Mouse (Mus musculus) heart, embryonic 16.5 days (tissue): Measurements from ENCODE around the gene Fes. TPM values are rescaled to one million over a fixed set of nuclear protein-coding genes. Genes with fewer than 3 reads are reported as not detected.

Experiments used
- ATAC-seq: fragments of 200-750 bp; cut with Nextera tagmentation; replicated peaks from 2 replicates; pipeline ENCODE4 v1.8.0; 2017; ENCODE audit warnings: moderate number of reproducible peaks; ENCODE audit not compliant: insufficient read depth, low FRiP score; ENCODE audit errors: extremely low read depth
- H3K27ac ChIP-seq: fragments of 300-500 bp; sonication (generic); 2 replicates; pipeline ENCODE4 v1.5.1; 2014; ENCODE audit warnings: mild to moderate bottlenecking, low read length, control low read depth, moderate library complexity
- H3K27me3 ChIP-seq: fragments of 300-500 bp; sonication (generic); 2 replicates; pipeline ENCODE4 v1.6.1; 2014; ENCODE audit warnings: low read length, mixed read lengths; ENCODE audit not compliant: control insufficient read depth, insufficient read depth
- H3K36me3 ChIP-seq: fragments of 300-500 bp; sonication (generic); 2 replicates; pipeline ENCODE4 v1.6.1; 2014; ENCODE audit not compliant: control insufficient read depth, insufficient read depth
- H3K4me1 ChIP-seq: fragments of 300-500 bp; sonication (generic); 2 replicates; pipeline ENCODE4 v1.6.1; 2014; ENCODE audit warnings: low read length, mixed read lengths; ENCODE audit not compliant: control insufficient read depth, insufficient read depth
- H3K4me2 ChIP-seq: fragments of 300-500 bp; sonication (generic); 2 replicates; pipeline ENCODE4 v1.6.1; 2014; ENCODE audit warnings: low read depth, mild to moderate bottlenecking, control low read depth, low read length
- H3K4me3 ChIP-seq: fragments of 300-500 bp; sonication (generic); 2 replicates; pipeline ENCODE4 v1.5.1; 2014; ENCODE audit warnings: mild to moderate bottlenecking, control low read depth, low read length
- H3K9ac ChIP-seq: fragments of 300-500 bp; sonication (generic); 2 replicates; pipeline ENCODE4 v1.6.1; 2014; ENCODE audit warnings: low read length, control low read depth
- H3K9me3 ChIP-seq: fragments of 300-500 bp; sonication (generic); replicated peaks from 2 replicates; pipeline ENCODE4 v1.6.1; 2016; ENCODE audit warnings: low read length; ENCODE audit not compliant: control insufficient read depth
- WGBS: fragments of 180-500 bp; shearing (Covaris S2); extraction: QIAGEN DNeasy Blood & Tissue Kit; methylation state at CpG from one replicate; pipeline ENCODE4 v1.1.7; 2014; 5-methylcytosine and 5-hydroxymethylcytosine counted together
- polyA plus RNA-seq: library from polyadenylated mRNA; unstranded; fragments of >200 nt; fragmentation: Nextera tagmentation; extraction: Ambion mirVana; gene quantifications from 2 replicates; pipeline ENCODE4 v1.2.1, GENCODE M21; 2015

Fes gene
- polyA plus RNA-seq, 1 experiment from 2014 or later = 14.1 TPM

DNA sequence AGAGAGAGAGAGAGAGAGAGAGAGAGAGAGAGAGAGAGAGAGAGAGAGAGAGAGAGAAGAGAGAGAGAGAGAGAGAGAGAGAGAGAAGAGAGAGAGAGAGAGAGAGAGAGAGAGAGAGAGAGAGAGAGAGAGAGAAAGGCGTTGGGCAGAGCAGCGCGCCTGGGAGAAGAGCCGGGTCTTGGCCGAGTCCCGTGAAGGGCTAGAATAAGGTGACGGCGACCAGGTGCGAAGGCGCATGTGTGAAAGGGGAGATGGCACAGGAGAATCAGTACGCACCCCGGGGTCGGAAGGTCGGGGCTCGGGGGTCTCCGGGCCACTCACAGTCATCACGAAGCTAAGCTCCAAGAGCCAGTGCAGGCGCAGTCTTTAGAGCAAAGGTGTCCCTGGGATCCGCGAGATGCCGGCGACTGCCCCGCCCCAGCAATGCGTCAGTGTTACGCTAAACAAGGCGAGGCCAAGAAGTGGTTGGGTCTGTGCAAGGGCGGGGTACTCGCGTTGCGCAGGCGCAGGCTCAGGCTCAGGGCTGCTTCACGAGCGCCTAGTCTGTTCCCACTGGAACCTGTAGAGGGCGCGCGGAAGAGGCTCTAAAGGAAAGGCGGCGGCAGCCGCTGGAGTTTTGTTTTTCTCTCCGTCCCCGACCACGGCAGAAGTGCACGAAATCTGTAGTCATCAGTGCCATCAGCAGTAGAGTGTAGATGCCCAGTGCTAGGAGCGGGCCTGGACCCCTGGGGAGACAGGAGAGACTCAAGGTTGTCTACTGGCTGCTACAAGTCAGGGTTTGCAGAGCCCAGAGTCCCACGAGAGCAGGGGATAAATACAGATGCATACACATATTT lies 47.7 kb downstream of the Fes start:
- ATAC-seq = peak; percentile 97
- Histone ChIP-seq H3K27ac (peak overlapping the region; percentile 88), H3K36me3 (peaks cover 18% of the 10 kb centered on the region), H3K9me3 (no peaks in the 10 kb centered on the region), H3K9ac (peak overlapping the region; percentile 76), H3K27me3 (peaks cover 2% of the 10 kb centered on the region; the same call in 1 of the 2 replicates), H3K4me1 (peaks cover 26% of the 10 kb centered on the region), H3K4me3 (peak overlapping the region; percentile 77), H3K4me2 (peak overlapping the region; percentile 66)
- under 1% methylated on average over 45 of the region's 45 CpGs for WGBS

DNA sequence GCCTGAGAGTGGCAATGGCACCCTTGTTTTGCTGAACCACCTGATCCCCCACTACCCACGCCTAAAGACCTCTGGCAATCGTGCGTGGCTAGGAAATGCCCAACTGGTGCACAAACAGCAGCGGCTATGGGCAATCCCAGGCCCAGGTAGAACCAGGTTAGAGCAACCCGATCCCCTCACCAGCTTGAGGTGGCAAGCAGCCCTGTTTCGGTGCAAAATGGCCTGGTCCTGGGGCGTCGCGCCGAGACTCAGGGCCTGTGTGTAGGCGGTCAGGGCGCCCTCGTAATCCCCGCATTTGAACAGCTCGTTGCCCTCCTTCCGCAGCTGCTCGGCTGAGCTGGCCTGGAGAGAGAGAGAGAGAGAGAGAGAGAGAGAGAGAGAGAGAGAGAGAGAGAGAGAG lies 48.4 kb downstream of the Fes start:
- Histone ChIP-seq H3K4me1 (peaks cover 26% of the 10 kb centered on the region), H3K36me3 (peaks cover 23% of the 10 kb centered on the region), H3K4me2 (peak overlapping the region; percentile 66), H3K9me3 (no peaks in the 10 kb centered on the region), H3K27ac (no peak overlapping the region), H3K4me3 (peak overlapping the region; percentile 77), H3K27me3 (peaks cover 2% of the 10 kb centered on the region; the same call in 1 of the 2 replicates), H3K9ac (peak overlapping the region; percentile 67)
- 9% methylated on average over 17 of the region's 17 CpGs for WGBS
- ATAC-seq = no peak

DNA sequence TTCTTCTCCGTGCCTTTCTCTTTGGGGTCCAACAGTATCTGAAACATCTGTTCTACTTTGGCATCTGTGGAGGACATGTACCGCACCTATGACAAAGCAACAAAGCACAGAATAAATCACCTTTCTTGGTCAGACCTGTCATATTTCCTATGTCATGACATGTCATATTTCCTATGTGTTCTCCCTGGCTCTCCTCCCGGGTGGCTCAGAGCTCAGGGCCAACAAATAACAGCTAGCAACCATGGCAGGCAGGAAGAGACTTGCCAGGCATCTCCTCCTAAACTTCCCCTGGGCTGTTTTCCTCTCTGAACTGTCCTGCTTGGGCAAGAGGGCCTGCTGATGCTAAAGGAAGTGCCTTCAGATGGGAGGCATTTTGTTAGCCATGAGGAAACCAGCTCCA lies 50.8 kb downstream of the Fes start:
- 83% methylated on average over 3 of the region's 3 CpGs for WGBS

DNA sequence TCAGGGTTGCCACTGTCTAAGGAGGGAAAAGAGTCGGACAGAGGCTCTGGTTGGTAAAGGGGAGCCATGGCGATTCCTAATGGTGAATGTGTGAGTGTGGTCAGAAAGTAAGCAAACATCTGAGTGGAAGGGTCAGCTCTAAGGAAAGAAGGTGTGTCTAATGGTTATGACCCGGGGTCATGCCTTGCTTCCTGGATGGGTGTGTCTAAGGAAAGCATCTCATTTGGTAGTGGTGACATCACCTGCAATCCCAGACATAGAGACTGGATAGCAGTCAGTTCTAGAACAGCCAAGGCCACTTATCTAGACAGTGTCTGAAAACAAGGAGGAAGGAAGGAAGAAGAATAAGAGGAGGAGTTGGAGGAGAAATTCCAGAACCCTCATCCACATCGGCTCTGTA lies 52.9 kb downstream of the Fes start:
- no peaks in the 10 kb centered on the region for H3K27me3 ChIP-seq
- H3K9ac ChIP-seq = no peak overlapping the region
- ATAC-seq = no peak
- H3K4me2 ChIP-seq = no peak overlapping the region
- no peaks in the 10 kb centered on the region for H3K9me3 ChIP-seq
- H3K27ac ChIP-seq = no peak overlapping the region
- 80% methylated on average over 4 of the region's 4 CpGs for WGBS
- H3K4me3 ChIP-seq = no peak overlapping the region
- H3K36me3 ChIP-seq = peaks cover 62% of the 10 kb centered on the region
- H3K4me1 ChIP-seq = peaks cover 8% of the 10 kb centered on the region

More for the DNA sequence above, 50.8 kb downstream of the Fes start:
- Histone ChIP-seq H3K9ac (no peak overlapping the region), H3K4me1 (peaks cover 16% of the 10 kb centered on the region), H3K4me3 (no peak overlapping the region), H3K4me2 (no peak overlapping the region), H3K36me3 (peaks cover 41% of the 10 kb centered on the region), H3K9me3 (no peaks in the 10 kb centered on the region), H3K27ac (no peak overlapping the region), H3K27me3 (peaks cover under 1% of the 10 kb centered on the region; the same call in 1 of the 2 replicates)
- ATAC-seq = no peak

DNA sequence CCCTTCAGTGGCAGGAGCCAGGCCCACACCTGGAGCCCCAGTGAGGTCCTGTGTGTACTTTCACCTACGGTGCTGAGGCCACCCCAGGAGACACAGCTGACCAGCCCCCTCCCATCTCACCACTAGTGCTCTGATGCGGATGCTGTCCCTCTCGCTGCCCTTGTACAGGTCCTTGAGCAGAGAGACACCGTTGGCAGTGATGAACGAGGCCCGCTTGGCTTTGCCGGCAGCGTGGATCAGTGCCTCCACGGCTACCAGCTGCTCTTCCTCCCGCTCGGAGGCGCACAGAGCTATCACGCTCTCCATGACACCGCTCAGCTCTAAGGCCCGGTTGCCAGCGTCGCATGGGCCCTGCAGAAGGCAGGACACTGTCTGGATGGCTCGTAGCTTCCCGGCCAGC lies 56.3 kb downstream of the Fes start:
- peaks cover 81% of the 10 kb centered on the region for H3K36me3 ChIP-seq
- 93% methylated on average over 19 of the region's 19 CpGs for WGBS
- no peak for ATAC-seq
- H3K4me2 ChIP-seq = no peak overlapping the region
- no peak overlapping the region for H3K4me3 ChIP-seq
- no peaks in the 10 kb centered on the region for H3K9me3 ChIP-seq
- H3K27ac ChIP-seq = no peak overlapping the region
- H3K27me3 ChIP-seq = no peaks in the 10 kb centered on the region
- no peak overlapping the region for H3K9ac ChIP-seq
- H3K4me1 ChIP-seq = no peaks in the 10 kb centered on the region

DNA sequence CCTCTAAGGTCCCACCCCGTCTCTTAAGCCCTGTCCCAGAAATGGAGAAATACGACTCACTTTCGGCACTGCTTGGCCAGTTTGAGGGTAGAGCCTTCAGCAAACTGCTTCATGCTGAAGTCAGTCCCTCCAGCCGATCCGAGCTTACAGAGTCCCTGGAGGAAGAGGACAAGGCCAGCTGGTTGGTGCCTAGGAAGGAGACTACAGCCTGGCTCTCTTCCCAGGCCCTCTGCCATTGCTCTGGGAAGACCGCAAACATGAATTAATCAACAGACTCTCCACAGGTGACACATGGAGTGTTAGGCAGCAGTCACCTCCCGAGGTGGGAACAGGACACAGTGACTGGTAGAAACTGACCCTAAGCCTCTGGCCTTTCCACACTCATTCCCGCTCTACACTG lies 57.5 kb downstream of the Fes start:
- no peak overlapping the region for H3K27ac ChIP-seq
- no peak for ATAC-seq
- no peak overlapping the region for H3K4me2 ChIP-seq
- H3K36me3 ChIP-seq = peaks cover 77% of the 10 kb centered on the region
- H3K4me1 ChIP-seq = no peaks in the 10 kb centered on the region
- H3K9me3 ChIP-seq = no peaks in the 10 kb centered on the region
- H3K4me3 ChIP-seq = no peak overlapping the region
- H3K27me3 ChIP-seq = no peaks in the 10 kb centered on the region
- WGBS = 85% methylated on average over 8 of the region's 8 CpGs
- H3K9ac ChIP-seq = no peak overlapping the region

Other genes with a start within 250 kb of the Fes start
- 12.1 and 14.4 TPM in 2 replicates for gene Sema4b, start 201.1 kb downstream of the Fes start, polyA plus RNA-seq
- gene Cib1, start 155.1 kb downstream of the Fes start, polyA plus RNA-seq = 65.6 and 65.9 TPM in 2 replicates
- 3.2 and 4.2 TPM in 2 replicates for gene Gdpgp1, start 155.1 kb downstream of the Fes start, polyA plus RNA-seq
- gene Ttll13, start 141.6 kb downstream of the Fes start, polyA plus RNA-seq = 0.60 and 1.2 TPM in 2 replicates
- gene Ngrn, start 126.7 kb downstream of the Fes start, polyA plus RNA-seq = 39.8 and 45.0 TPM in 2 replicates
- 10.3 and 12.7 TPM in 2 replicates for gene Vps33b, start 118.3 kb downstream of the Fes start, polyA plus RNA-seq
- 138 and 164 TPM in 2 replicates for gene Prc1, start 93.5 kb downstream of the Fes start, polyA plus RNA-seq
- gene Rccd1, start 63.5 kb downstream of the Fes start, polyA plus RNA-seq = 6.5 and 7.6 TPM in 2 replicates
- gene Unc45a, start 46.9 kb downstream of the Fes start, polyA plus RNA-seq = 20.6 and 25.3 TPM in 2 replicates
- gene Hddc3, start 44.8 kb downstream of the Fes start, polyA plus RNA-seq = 20.1 and 20.7 TPM in 2 replicates
- 15.0 and 17.4 TPM in 2 replicates for gene Man2a2, start 16.6 kb downstream of the Fes start, polyA plus RNA-seq
- 11.0 and 14.3 TPM in 2 replicates for gene Furin, start 17.5 kb upstream of the Fes start, polyA plus RNA-seq
- gene Blm, start 147.2 kb upstream of the Fes start, polyA plus RNA-seq = 14.5 and 15.3 TPM in 2 replicates